Mouse (Mus musculus): ENCODE measurements around the gene Cubn. TPM values are rescaled to one million over a fixed set of nuclear protein-coding genes. Genes with fewer than 3 reads are reported as not detected.

Cubn gene
- polyA plus RNA-seq (2014; fragmentation: Nextera tagmentation; extraction: Ambion mirVana) = 0.29 and 0.44 TPM in 2 replicates

DNA sequence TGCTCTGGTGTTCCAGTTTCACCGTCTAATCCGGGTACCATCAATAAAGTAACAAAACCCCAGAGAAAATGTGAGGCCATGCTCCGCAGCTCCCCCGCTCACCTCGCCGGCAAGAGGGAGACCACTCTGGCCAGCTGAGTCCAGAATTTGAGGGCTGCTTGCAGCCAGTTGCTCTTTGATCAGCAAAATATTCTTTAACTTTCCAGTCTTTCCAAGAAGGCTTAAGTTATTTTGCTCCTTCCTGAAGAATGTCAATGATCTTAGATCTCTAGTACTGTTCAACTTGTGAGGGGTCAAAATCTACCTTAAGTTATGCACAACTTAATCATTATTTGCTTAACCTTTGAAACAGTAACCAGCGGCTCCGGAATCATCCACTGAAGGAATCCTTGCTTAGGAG lies at the start of gene Cubn:
Cubn (minus strand) TSS at position 80 of the 400 bp plus-strand sequence.
- no peak for ATAC-seq (replicated peaks; ENCODE audit: insufficient number of reproducible peaks, low FRiP score, low TSS enrichment)
- Histone ChIP-seq H3K9ac (ENCODE audit: low read depth, low read length) (no peak within 1 kb of the TSS), H3K4me3 (ENCODE audit: low read depth, low read length) (no peak within 1 kb of the TSS), H3K9me3 (replicated peaks; ENCODE audit: control insufficient read depth, low read length) (no peaks in the 10 kb centered on the region), H3K27ac (ENCODE audit: low read depth, low read length) (no peak within 1 kb of the TSS), H3K36me3 (ENCODE audit: control insufficient read depth, insufficient read depth, low read length) (no peaks in the 10 kb centered on the region), H3K4me1 (ENCODE audit: control insufficient read depth, insufficient read depth, low read length) (peaks cover 3% of the 10 kb centered on the region; the same call in 1 of the 2 replicates), H3K4me2 (no peak within 1 kb of the TSS), H3K27me3 (ENCODE audit: control insufficient read depth, insufficient read depth, low read length) (no peaks in the 10 kb centered on the region)
- 61% methylated on average over 8 of the region's 8 CpGs for WGBS (ENCODE audit: insufficient replicate concordance)

DNA sequence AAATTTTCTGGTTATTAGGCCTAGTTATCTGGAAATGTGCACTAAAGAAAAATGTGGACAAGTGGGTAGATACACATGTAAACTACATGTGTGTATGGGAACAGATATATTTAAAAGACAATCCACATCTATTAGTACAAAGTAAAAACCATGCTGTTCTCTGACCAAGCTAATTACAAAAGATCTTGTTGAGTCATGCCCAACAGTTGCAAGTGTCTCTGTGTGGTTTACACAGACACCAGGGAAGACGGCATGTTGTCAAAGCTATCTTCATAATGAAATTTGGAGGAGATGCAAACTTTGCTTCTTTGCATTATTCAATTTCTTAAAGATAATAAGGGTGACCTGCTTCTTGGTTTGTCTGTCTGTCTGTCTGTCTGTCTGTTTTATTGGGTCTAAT lies 48.2 kb upstream of the Cubn start:
- no peaks in the 10 kb centered on the region for H3K27me3 ChIP-seq (ENCODE audit: control insufficient read depth, insufficient read depth, low read length)
- no peaks in the 10 kb centered on the region for H3K36me3 ChIP-seq (ENCODE audit: control insufficient read depth, insufficient read depth, low read length)
- no peak overlapping the region for H3K9ac ChIP-seq (ENCODE audit: low read depth, low read length)
- 83% methylated on average over 1 of the region's 1 CpGs for WGBS (ENCODE audit: insufficient replicate concordance)
- H3K4me1 ChIP-seq (ENCODE audit: control insufficient read depth, insufficient read depth, low read length) = no peaks in the 10 kb centered on the region; the same call in 1 of the 2 replicates
- no peak overlapping the region for H3K4me3 ChIP-seq (ENCODE audit: low read depth, low read length)
- no peaks in the 10 kb centered on the region for H3K9me3 ChIP-seq (replicated peaks; ENCODE audit: control insufficient read depth, low read length)
- H3K4me2 ChIP-seq = no peak overlapping the region
- ATAC-seq (replicated peaks; ENCODE audit: insufficient number of reproducible peaks, low FRiP score, low TSS enrichment) = no peak
- no peak overlapping the region for H3K27ac ChIP-seq (ENCODE audit: low read depth, low read length)

- WGBS (ENCODE audit: insufficient replicate concordance) = 55% methylated on average over 6 of the region's 6 CpGs
- ATAC-seq (replicated peaks; ENCODE audit: insufficient number of reproducible peaks, low FRiP score, low TSS enrichment) = no peak
- H3K27ac ChIP-seq (ENCODE audit: low read depth, low read length) = no peak overlapping the region
- H3K9me3 ChIP-seq (replicated peaks; ENCODE audit: control insufficient read depth, low read length) = no peaks in the 10 kb centered on the region
- no peak overlapping the region for H3K4me3 ChIP-seq (ENCODE audit: low read depth, low read length)
- no peak overlapping the region for H3K4me2 ChIP-seq
- H3K4me1 ChIP-seq (ENCODE audit: control insufficient read depth, insufficient read depth, low read length) = no peaks in the 10 kb centered on the region; the same call in 1 of the 2 replicates
- H3K9ac ChIP-seq (ENCODE audit: low read depth, low read length) = no peak overlapping the region
- no peaks in the 10 kb centered on the region for H3K27me3 ChIP-seq (ENCODE audit: control insufficient read depth, insufficient read depth, low read length)
- H3K36me3 ChIP-seq (ENCODE audit: control insufficient read depth, insufficient read depth, low read length) = no peaks in the 10 kb centered on the region
Observed at GRCm38 (mm10) chr2:13538704-13539377, 47.2 kb upstream of the Cubn start.

- 81% methylated on average over 2 of the region's 2 CpGs for WGBS (ENCODE audit: insufficient replicate concordance)
- Histone ChIP-seq H3K27ac (ENCODE audit: low read depth, low read length) (no peak overlapping the region), H3K36me3 (ENCODE audit: control insufficient read depth, insufficient read depth, low read length) (no peaks in the 10 kb centered on the region), H3K4me3 (ENCODE audit: low read depth, low read length) (no peak overlapping the region), H3K4me1 (ENCODE audit: control insufficient read depth, insufficient read depth, low read length) (no peaks in the 10 kb centered on the region), H3K9me3 (replicated peaks; ENCODE audit: control insufficient read depth, low read length) (no peaks in the 10 kb centered on the region), H3K4me2 (no peak overlapping the region), H3K27me3 (ENCODE audit: control insufficient read depth, insufficient read depth, low read length) (no peaks in the 10 kb centered on the region), H3K9ac (ENCODE audit: low read depth, low read length) (no peak overlapping the region)
- no peak for ATAC-seq (replicated peaks; ENCODE audit: insufficient number of reproducible peaks, low FRiP score, low TSS enrichment)
Observed at GRCm38 (mm10) chr2:13538258-13538657, 46.6 kb upstream of the Cubn start.

GRCm38 (mm10) chr2:13537733-13538132 lies 46.1 kb upstream of the Cubn start:
- no peaks in the 10 kb centered on the region for H3K36me3 ChIP-seq (ENCODE audit: control insufficient read depth, insufficient read depth, low read length)
- WGBS (ENCODE audit: insufficient replicate concordance) = 10% methylated on average over 2 of the region's 2 CpGs
- H3K9me3 ChIP-seq (replicated peaks; ENCODE audit: control insufficient read depth, low read length) = no peaks in the 10 kb centered on the region
- no peaks in the 10 kb centered on the region for H3K4me1 ChIP-seq (ENCODE audit: control insufficient read depth, insufficient read depth, low read length)
- H3K27me3 ChIP-seq (ENCODE audit: control insufficient read depth, insufficient read depth, low read length) = no peaks in the 10 kb centered on the region
- no peak overlapping the region for H3K4me3 ChIP-seq (ENCODE audit: low read depth, low read length)
- H3K4me2 ChIP-seq = no peak overlapping the region
- no peak for ATAC-seq (replicated peaks; ENCODE audit: insufficient number of reproducible peaks, low FRiP score, low TSS enrichment)
- no peak overlapping the region for H3K9ac ChIP-seq (ENCODE audit: low read depth, low read length)
- H3K27ac ChIP-seq (ENCODE audit: low read depth, low read length) = no peak overlapping the region

- Histone ChIP-seq H3K9me3 (replicated peaks; ENCODE audit: control insufficient read depth, low read length) (no peaks in the 10 kb centered on the region), H3K36me3 (ENCODE audit: control insufficient read depth, insufficient read depth, low read length) (no peaks in the 10 kb centered on the region), H3K4me3 (ENCODE audit: low read depth, low read length) (no peak overlapping the region), H3K9ac (ENCODE audit: low read depth, low read length) (no peak overlapping the region), H3K27ac (ENCODE audit: low read depth, low read length) (no peak overlapping the region), H3K4me1 (ENCODE audit: control insufficient read depth, insufficient read depth, low read length) (no peaks in the 10 kb centered on the region), H3K4me2 (no peak overlapping the region), H3K27me3 (ENCODE audit: control insufficient read depth, insufficient read depth, low read length) (no peaks in the 10 kb centered on the region)
- no peak for ATAC-seq (replicated peaks; ENCODE audit: insufficient number of reproducible peaks, low FRiP score, low TSS enrichment)
Observed at GRCm38 (mm10) chr2:13536747-13537146, 45.1 kb upstream of the Cubn start.

DNA sequence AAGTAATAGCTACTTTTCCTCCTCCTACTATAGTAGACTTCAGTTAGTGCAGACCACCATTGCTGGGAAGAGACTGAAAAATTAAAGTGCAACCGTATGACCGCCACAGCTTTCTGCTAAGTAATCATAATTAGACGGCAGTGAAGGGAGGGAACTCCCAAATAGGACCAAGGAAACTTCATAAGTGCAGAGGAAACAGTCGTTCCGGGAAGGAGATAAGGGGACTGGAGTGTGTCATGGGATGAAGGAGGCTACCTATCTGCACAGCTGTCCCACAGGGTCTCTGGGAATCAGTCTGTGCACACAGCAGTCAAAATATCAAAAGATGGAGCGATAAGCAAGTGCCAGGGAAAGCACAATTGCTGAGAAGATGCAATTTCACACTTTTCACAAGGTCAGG lies 39.0 kb upstream of the Cubn start:
- H3K9me3 ChIP-seq (replicated peaks; ENCODE audit: control insufficient read depth, low read length) = no peaks in the 10 kb centered on the region
- no peak overlapping the region for H3K4me3 ChIP-seq (ENCODE audit: low read depth, low read length)
- H3K4me2 ChIP-seq = no peak overlapping the region
- H3K27ac ChIP-seq (ENCODE audit: low read depth, low read length) = no peak overlapping the region
- no peak for ATAC-seq (replicated peaks; ENCODE audit: insufficient number of reproducible peaks, low FRiP score, low TSS enrichment)
- peaks cover 6% of the 10 kb centered on the region; the same call in 1 of the 2 replicates for H3K4me1 ChIP-seq (ENCODE audit: control insufficient read depth, insufficient read depth, low read length)
- H3K9ac ChIP-seq (ENCODE audit: low read depth, low read length) = no peak overlapping the region
- H3K36me3 ChIP-seq (ENCODE audit: control insufficient read depth, insufficient read depth, low read length) = no peaks in the 10 kb centered on the region
- WGBS (ENCODE audit: insufficient replicate concordance) = 58% methylated on average over 6 of the region's 6 CpGs
- H3K27me3 ChIP-seq (ENCODE audit: control insufficient read depth, insufficient read depth, low read length) = no peaks in the 10 kb centered on the region

DNA sequence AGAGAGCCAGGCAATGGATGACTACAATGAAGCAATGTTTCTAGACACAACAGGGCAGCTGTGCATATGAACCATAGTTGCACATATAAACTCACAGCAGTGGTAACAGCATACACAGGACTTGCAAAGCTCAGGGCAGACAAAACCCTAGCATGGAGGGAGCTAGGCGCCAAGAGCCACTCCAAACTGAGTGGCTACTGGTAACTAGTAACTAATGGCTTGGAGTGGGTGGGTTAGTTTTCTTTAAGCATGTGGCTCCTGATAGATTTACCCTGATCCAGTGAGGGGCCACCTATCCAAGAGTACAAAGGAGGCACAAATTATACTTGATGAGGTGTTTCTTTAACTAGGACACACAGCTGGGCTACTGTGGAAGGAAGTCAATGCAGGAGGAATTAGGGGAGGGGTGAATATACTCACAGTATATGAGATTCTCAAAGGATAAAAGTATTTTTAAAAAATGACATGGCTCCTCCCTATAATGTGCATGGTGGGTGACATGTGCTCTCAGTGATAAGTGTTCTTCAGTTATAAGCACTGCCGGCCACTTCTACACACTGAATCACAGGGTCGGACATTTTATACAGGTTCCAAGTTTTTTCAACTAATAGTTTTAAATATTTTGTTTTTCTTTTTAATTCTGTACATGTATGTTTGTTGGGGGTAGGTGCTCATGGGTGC lies 37.8 kb upstream of the Cubn start:
- Histone ChIP-seq H3K4me1 (ENCODE audit: control insufficient read depth, insufficient read depth, low read length) (peaks cover 6% of the 10 kb centered on the region; the same call in 1 of the 2 replicates), H3K27me3 (ENCODE audit: control insufficient read depth, insufficient read depth, low read length) (no peaks in the 10 kb centered on the region), H3K36me3 (ENCODE audit: control insufficient read depth, insufficient read depth, low read length) (no peaks in the 10 kb centered on the region), H3K9ac (ENCODE audit: low read depth, low read length) (no peak overlapping the region), H3K27ac (ENCODE audit: low read depth, low read length) (no peak overlapping the region), H3K4me2 (no peak overlapping the region), H3K9me3 (replicated peaks; ENCODE audit: control insufficient read depth, low read length) (no peaks in the 10 kb centered on the region), H3K4me3 (ENCODE audit: low read depth, low read length) (no peak overlapping the region)
- WGBS (ENCODE audit: insufficient replicate concordance) = 86% methylated on average over 3 of the region's 3 CpGs
- no peak; the same call in 1 of the 2 replicates for ATAC-seq (replicated peaks; ENCODE audit: insufficient number of reproducible peaks, low FRiP score, low TSS enrichment)

DNA sequence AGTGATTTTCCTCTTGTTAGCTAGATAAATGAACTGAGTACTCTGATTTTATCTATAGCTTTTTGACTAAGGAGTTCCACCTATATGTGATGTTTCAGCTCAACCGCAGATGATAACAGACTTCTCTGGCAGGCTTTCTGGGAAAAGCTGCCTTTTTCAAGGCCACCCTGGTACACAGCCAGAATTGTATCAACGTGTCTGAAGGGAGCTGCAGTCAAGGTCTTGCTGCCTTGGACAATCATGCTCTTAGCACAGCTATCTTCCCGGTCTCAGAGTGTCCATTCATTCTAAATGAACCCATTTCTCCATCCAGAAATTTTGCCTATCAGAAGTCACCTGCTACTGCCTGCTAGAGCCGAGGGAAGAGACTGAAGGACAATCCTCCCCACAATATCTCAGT lies 35.9 kb upstream of the Cubn start:
- H3K27ac ChIP-seq (ENCODE audit: low read depth, low read length) = no peak overlapping the region

More for the DNA sequence above, 35.9 kb upstream of the Cubn start:
- Histone ChIP-seq H3K27me3 (ENCODE audit: control insufficient read depth, insufficient read depth, low read length) (no peaks in the 10 kb centered on the region), H3K4me3 (ENCODE audit: low read depth, low read length) (no peak overlapping the region), H3K36me3 (ENCODE audit: control insufficient read depth, insufficient read depth, low read length) (no peaks in the 10 kb centered on the region), H3K9me3 (replicated peaks; ENCODE audit: control insufficient read depth, low read length) (no peaks in the 10 kb centered on the region), H3K9ac (ENCODE audit: low read depth, low read length) (no peak overlapping the region), H3K4me2 (no peak overlapping the region), H3K4me1 (ENCODE audit: control insufficient read depth, insufficient read depth, low read length) (peaks cover 13% of the 10 kb centered on the region; the same call in 1 of the 2 replicates)
- WGBS (ENCODE audit: insufficient replicate concordance) = 61% methylated on average over 4 of the region's 4 CpGs
- no peak for ATAC-seq (replicated peaks; ENCODE audit: insufficient number of reproducible peaks, low FRiP score, low TSS enrichment)

Data from heart, embryonic 11.5 days (tissue).